Mouse (Mus musculus) brown adipose tissue, adult 24 weeks (tissue): ENCODE data around the gene Coro1b. TPM values are rescaled to one million over a fixed set of nuclear protein-coding genes. Genes with fewer than 3 reads are reported as not detected.

Experiments
- H3K27ac ChIP-seq: fragments of 200-500 bp; replicated peaks from 2 replicates; pipeline ENCODE4 v1.5.1; 2012; ENCODE audit warnings: low read depth, mild to moderate bottlenecking, low read length
- H3K4me1 ChIP-seq: fragments of 200-500 bp; 2 replicates; pipeline ENCODE4 v1.6.1; 2012; ENCODE audit warnings: low read length, mixed read lengths; ENCODE audit not compliant: control insufficient read depth, insufficient read depth, insufficient read length
- H3K4me3 ChIP-seq: fragments of 200-500 bp; 2 replicates; pipeline ENCODE4 v1.5.1; 2012; ENCODE audit warnings: low read depth, mild to moderate bottlenecking, low read length, moderate library complexity; ENCODE audit not compliant: insufficient read depth
- polyA plus RNA-seq: library from polyadenylated mRNA; stranded (reverse); fragments of >200 nt; gene quantifications from 2 replicates; pipeline ENCODE4 v1.2.4, GENCODE M21; 2012; ENCODE audit not compliant: missing spikeins, insufficient read depth, insufficient read length

Gene Coro1b
- polyA plus RNA-seq, 1 experiment: 103 TPM

DNA sequence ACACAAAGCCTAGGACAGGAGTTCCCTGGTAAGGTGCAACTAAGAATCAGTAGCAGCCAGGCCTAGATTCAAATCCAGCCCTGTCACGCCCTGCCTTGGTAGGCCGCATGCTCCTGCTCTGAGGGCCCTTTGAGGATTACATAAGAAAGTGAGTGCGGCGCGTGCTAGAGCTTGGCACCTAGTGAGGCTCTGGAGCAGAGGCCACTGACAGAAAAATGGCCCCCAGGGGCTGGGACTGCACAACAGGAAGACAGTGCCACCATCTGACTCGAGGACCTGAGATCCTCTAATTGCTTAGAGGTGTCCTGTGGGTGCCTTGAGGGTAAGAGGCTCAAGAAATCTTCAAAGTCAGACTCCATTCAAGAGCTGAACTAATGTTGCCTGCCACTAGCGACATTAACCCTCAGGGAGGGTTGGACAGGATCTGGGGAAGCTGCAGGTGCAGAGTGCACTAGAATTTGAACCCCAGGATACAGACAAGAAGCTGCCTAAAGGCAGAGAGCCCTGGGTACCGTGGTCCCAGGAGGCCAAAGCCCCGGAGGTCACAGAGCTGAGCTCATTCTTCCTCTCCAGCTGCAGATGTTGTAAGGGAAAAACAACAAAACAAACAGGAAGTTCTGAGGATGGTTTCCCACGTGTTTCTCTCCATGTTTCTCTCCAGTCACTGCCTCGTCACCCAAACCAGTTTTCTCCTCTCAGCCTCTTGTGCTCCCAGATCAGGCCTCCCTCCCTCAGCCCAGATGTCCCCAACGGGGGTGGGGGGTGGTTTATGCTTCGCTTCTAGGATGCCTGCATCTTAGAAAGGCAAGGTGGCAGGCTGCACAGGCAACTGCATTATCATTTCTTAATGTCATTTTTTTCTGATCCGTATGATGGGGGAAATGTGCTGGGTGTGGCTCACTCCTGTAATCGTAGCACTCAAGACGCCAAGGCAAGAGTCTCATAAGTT lies 3.6 kb upstream of the Coro1b start:
- H3K4me3 ChIP-seq: no peak overlapping the region
- H3K27ac ChIP-seq: peak overlapping the region; percentile 69

GRCm38 (mm10) chr19:4145936-4146335 lies 2.5 kb upstream of the Coro1b start:
- Histone ChIP-seq H3K27ac (peak overlapping the region; percentile 27; the same call in 1 of the 2 replicates), H3K4me1 (peaks cover 54% of the 10 kb centered on the region), H3K4me3 (no peak overlapping the region)

More for the DNA sequence above, 3.6 kb upstream of the Coro1b start:
- peaks cover 51% of the 10 kb centered on the region for H3K4me1 ChIP-seq

DNA sequence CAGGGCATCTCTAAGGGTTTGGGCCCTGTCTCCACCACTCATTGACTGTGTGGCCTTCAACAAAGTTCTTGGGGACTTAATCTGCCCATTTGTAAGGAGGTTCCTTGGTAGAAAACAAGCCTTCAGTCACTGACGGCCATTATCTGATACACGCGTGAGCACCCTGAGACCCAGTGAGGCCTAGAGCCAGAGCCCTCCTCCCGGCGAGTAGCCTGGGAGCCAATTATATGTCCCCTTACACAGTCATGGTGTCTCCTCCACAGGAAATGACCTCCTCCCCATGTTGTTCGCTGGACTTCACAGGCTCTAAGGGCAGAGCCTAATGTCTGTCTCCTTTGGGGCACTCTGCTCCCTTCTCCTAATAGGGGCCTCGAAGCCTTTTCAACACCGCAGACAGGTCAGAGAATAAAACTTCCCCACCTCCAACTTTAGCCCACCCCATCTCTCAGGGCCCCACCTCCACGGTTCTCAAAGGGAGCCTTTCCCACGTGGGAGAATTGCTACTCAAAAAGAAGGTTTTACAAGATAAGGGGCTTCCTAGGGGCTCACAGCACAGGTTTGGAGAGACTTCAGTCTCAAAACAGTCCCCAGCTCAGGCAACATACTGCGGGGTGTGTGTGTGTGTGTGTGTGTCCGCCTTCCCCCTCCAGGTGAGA lies 1.9 kb upstream of the Coro1b start:
- Histone ChIP-seq H3K27ac (peak overlapping the region; percentile 70), H3K4me3 (no peak overlapping the region), H3K4me1 (peaks cover 54% of the 10 kb centered on the region)

DNA sequence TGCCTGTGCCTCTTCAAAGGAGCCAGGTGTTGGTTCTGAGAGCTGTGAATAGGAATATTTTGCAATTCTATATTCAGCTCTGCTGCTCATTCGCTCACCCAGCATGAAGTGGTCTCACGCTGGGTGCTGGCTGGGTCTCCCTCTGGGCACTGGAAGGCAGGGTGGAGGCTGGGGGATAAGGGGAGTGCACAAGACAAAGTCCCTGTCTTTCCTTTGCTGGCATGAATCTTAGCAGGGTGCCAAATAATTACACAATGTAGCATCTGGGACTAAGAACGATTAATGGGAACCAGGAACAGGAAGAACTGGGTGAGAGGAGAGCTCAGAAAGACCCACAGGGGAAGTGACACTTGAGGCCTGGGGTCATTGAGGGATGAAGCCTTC lies 1.4 kb upstream of the Coro1b start:
- H3K27ac ChIP-seq: peak overlapping the region; percentile 76

DNA sequence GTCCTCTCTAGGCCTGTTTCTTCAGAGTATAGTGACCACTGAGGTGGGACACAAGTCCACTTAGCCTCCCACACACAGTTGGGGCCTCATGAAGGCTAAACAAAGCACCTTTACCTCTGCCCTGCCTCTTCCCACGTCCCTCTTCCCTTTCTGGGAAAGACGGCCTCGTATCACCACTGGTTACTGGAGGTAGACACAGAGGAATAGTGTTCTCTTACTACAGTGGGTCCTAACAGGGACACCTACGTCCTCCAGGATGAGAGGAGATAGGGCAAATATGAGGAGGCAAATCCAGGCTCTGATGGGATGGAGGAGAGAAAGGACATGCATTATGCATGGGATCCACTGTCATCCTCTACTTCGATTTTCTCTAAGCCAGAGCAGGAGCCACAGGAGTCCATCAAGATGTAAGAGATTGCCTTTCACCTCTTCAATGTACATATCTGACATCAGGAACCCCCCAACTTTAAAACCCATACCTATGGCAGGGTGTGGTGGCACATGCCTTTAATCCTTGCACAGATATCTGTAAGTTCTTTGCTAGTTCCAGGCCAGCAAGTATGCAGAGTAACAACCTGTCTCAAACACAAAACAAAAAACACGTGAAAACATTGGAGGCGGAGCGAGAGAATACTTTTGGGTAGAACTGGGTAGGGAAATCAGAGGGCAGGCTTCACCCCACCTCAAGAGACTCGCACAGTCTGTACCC lies 483 bp upstream of the Coro1b start:
- H3K4me3 ChIP-seq: peak overlapping the region; percentile 32
- H3K27ac ChIP-seq: peak overlapping the region; percentile 76
- peaks cover 50% of the 10 kb centered on the region for H3K4me1 ChIP-seq

More for the DNA sequence above, 1.4 kb upstream of the Coro1b start:
- Histone ChIP-seq H3K4me1 (peaks cover 54% of the 10 kb centered on the region), H3K4me3 (no peak overlapping the region)

DNA sequence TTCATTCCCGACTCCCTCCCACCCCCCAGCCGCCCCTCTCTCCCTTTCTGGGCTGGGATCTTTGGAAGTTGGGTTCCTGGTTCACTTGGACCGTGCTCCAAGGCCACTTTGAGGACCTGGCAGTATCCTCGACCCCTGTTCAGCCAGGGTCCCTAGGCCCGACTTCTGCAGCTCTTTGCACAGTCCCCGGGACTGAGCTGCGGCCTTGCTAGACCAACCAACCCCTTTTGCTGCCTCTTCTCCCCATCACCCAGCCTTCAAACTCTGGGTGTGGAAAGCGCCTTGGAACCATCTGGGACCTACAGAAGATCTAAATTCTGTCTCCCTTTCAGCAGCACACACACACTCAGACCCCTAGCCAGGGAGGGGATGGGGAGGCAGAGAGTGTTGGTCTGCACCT lies 400 bp downstream of the Coro1b start:
- peaks cover 47% of the 10 kb centered on the region for H3K4me1 ChIP-seq
- peak overlapping the region; percentile 80 for H3K4me3 ChIP-seq
- H3K27ac ChIP-seq: peak overlapping the region; percentile 71

- H3K27ac ChIP-seq: peak overlapping the region; percentile 71; the same call in 1 of the 2 replicates
- H3K4me1 ChIP-seq: peaks cover 42% of the 10 kb centered on the region
- H3K4me3 ChIP-seq: peak overlapping the region; percentile 80
Measured at GRCm38 (mm10) chr19:4149283-4149682, 864 bp downstream of the Coro1b start.

- H3K27ac ChIP-seq: no peak overlapping the region
- peak overlapping the region; percentile 80 for H3K4me3 ChIP-seq
- H3K4me1 ChIP-seq: peaks cover 36% of the 10 kb centered on the region
Measured at GRCm38 (mm10) chr19:4149764-4150461, 1.5 kb downstream of the Coro1b start.

GRCm38 (mm10) chr19:4150567-4151487 lies 2.4 kb downstream of the Coro1b start:
- H3K27ac ChIP-seq: no peak overlapping the region
- H3K4me3 ChIP-seq: no peak overlapping the region
- H3K4me1 ChIP-seq: peaks cover 31% of the 10 kb centered on the region

DNA sequence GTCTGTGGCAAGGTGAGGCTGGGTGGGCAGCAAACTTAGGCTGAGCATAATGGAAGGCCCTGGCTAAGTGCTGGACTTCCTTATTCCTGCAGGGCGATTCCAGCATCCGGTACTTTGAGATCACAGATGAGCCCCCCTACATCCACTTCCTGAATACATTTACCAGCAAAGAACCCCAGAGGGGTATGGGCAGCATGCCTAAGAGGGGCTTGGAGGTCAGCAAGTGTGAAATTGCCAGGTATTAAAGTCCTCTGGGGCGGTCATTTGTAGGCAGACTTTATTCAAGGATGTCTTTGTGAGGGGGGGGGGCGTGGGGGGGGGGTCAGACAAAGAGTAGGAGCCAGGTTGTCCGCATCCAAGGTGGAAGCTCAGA lies 3.1 kb downstream of the Coro1b start:
- Histone ChIP-seq H3K4me1 (peaks cover 28% of the 10 kb centered on the region), H3K27ac (no peak overlapping the region), H3K4me3 (no peak overlapping the region)

GRCm38 (mm10) chr19:4151898-4152297 lies 3.5 kb downstream of the Coro1b start:
- H3K4me1 ChIP-seq: peaks cover 26% of the 10 kb centered on the region
- no peak overlapping the region for H3K27ac ChIP-seq
- H3K4me3 ChIP-seq: no peak overlapping the region

DNA sequence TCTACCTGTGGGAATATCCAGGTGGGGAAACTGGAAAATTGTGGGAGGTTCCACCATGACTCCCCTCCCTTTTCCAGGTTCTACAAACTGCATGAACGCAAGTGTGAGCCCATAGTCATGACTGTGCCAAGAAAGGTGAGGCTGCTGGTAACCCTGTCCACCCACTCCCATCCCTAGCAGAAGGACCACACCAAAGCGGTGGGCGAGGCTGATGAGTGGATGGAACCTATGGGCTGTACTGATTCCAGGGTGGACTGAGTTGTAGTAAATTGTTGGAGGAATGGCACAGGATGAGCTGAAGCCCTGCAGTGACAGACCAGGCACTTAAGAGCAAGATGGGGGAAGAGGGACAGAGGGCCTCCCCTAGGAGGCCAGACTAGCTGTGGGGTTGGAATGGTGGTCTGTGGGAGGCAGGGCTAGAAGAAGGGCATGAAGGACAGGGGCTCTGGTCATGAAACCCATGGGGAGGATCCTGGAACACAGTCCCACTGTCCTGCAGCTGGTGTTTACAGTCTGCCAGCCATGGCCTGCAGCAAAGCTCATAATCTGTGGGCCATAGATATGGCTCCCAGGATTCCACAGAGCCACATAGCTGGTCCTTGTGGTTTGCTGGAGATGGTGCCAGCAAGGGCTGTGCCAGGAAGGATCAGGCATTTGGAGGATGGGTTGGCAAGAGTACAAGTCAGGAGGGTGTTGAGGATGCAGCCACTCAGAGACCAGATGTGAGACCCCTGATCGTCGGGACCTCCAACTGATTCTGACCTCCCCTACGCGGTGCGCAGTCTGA lies 4.2 kb downstream of the Coro1b start:
- peaks cover 20% of the 10 kb centered on the region for H3K4me1 ChIP-seq
- H3K27ac ChIP-seq: no peak overlapping the region
- no peak overlapping the region for H3K4me3 ChIP-seq

DNA sequence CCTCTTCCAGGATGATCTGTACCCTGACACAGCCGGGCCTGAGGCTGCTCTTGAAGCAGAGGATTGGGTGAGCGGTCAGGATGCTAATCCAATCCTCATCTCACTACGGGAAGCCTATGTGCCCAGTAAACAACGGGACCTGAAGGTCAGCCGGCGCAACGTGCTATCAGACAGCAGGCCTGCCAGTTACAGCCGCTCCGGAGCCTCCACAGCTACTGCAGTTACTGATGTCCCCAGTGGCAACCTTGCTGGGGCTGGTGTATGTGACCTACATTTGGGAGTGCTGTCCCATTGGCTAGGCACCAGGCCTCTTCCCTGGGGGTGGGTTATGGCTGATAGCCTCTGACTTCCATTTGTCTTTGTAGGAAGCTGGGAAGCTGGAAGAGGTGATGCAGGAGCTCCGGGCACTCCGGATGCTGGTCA lies 4.8 kb downstream of the Coro1b start, which contains the start of gene Ptprcap:
Gene Ptprcap, plus strand, starts transcription at position 373 of the 423 bp plus-strand sequence.
- H3K27ac ChIP-seq: no peak within 1 kb of the TSS
- H3K4me1 ChIP-seq: peaks cover 15% of the 10 kb centered on the region
- H3K4me3 ChIP-seq: 0 out of 2 replicates have a peak within 1 kb of the TSS, but pooled peaks have one; percentile 2
